Mouse (Mus musculus) C2C12 (cell line): ENCODE measurements around the gene Tomm20. TPM values are rescaled to one million over a fixed set of nuclear protein-coding genes. Genes with fewer than 3 reads are reported as not detected.

Experiments
- H3K27me3 ChIP-seq: one replicate; pipeline ENCODE4 v1.6.1; 2011; ENCODE audit not compliant: control insufficient read depth, insufficient read depth, insufficient read length
- H3K36me3 ChIP-seq: one replicate; pipeline ENCODE4 v1.6.1; 2011; ENCODE audit not compliant: control insufficient read depth, insufficient read depth
- H3K4me3 ChIP-seq: one replicate; pipeline ENCODE4 v1.5.1; 2011; ENCODE audit warnings: mild to moderate bottlenecking, control low read depth; ENCODE audit not compliant: poor library complexity, insufficient read depth, severe bottlenecking
- H3K79me2 ChIP-seq: one replicate; pipeline ENCODE4 v1.6.1; 2011; ENCODE audit not compliant: control insufficient read depth, insufficient read depth
- H3K79me3 ChIP-seq: one replicate; pipeline ENCODE4 v1.6.1; 2011; ENCODE audit warnings: low read depth, control low read depth
- H3ac ChIP-seq: one replicate; pipeline ENCODE3; 2011; ENCODE audit warnings: low read depth; ENCODE audit not compliant: control insufficient read depth, insufficient read length
- CEBPB ChIP-seq: IDR thresholded peaks from one replicate; pipeline ENCODE4 v1.6.1; 2011; ENCODE audit warnings: low read depth, mild to moderate bottlenecking, control low read depth, moderate library complexity
- CTCF ChIP-seq: IDR thresholded peaks from one replicate; pipeline ENCODE4 v1.5.1; 2011; ENCODE audit not compliant: control insufficient read depth, insufficient read depth, insufficient read length
- FOSL1 ChIP-seq: IDR thresholded peaks from one replicate; pipeline ENCODE4 v1.8.0; 2011; ENCODE audit warnings: mild to moderate bottlenecking, low read length; ENCODE audit not compliant: poor library complexity, insufficient read depth, severe bottlenecking
- MAX ChIP-seq: IDR thresholded peaks from one replicate; pipeline ENCODE4 v1.6.1; 2011; ENCODE audit warnings: mild to moderate bottlenecking, control low read depth
- MYOD1 ChIP-seq: IDR thresholded peaks from one replicate; pipeline ENCODE4 v1.6.1; 2011; ENCODE audit warnings: low read depth; ENCODE audit not compliant: control insufficient read depth, insufficient read length
- MYOG ChIP-seq: IDR thresholded peaks from one replicate; pipeline ENCODE4 v1.6.1; 2011; ENCODE audit not compliant: control insufficient read depth, insufficient read length; ENCODE audit errors: extremely low read depth
- USF1 ChIP-seq: IDR thresholded peaks from one replicate; pipeline ENCODE4 v1.6.1; 2011; ENCODE audit warnings: low read depth, mild to moderate bottlenecking, control low read depth, moderate library complexity
- polyA plus RNA-seq: library from polyadenylated mRNA; unstranded; fragments of >200 nt; fragmentation: generic; extraction: Trizol; gene quantifications from one replicate; pipeline ENCODE4 v1.2.1, GENCODE M21; 2012; ENCODE audit warnings: missing spikeins

Tomm20 gene
- polyA plus RNA-seq, 1 experiment = 255 TPM

DNA sequence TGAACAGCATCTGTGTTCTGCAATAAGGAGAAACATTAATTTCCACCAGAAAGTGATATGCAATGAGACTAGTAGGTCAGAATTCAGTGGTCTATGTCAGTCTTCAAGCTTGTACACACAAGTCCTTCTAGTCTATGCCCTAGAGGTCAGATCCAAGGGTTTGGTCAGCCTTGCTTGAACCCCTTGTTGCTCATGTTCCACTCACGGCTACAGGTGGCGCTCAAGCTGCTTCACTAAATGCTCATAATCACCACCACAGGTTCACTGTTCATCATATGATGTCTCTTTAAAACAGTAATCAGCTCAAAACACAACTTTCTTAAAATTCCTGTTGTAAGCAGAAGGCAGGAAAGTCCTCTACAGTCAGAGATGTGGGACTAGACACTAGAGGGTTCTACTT is 3.9 kb upstream of the Tomm20 start:
- H3K36me3 ChIP-seq = peaks cover 73% of the 10 kb centered on the region
- H3K79me2 ChIP-seq = peaks cover 11% of the 10 kb centered on the region
- peaks cover 9% of the 10 kb centered on the region for H3K79me3 ChIP-seq
- no peaks in the 10 kb centered on the region for H3K27me3 ChIP-seq
- no peak overlapping the region for H3ac ChIP-seq
- TF ChIP-seq CTCF (no peak), CEBPB (no peak), MYOG (no peak), FOSL1 (no peak), MAX (no peak), USF1 (no peak), MYOD1 (no peak)
- H3K4me3 ChIP-seq = no peak overlapping the region

DNA sequence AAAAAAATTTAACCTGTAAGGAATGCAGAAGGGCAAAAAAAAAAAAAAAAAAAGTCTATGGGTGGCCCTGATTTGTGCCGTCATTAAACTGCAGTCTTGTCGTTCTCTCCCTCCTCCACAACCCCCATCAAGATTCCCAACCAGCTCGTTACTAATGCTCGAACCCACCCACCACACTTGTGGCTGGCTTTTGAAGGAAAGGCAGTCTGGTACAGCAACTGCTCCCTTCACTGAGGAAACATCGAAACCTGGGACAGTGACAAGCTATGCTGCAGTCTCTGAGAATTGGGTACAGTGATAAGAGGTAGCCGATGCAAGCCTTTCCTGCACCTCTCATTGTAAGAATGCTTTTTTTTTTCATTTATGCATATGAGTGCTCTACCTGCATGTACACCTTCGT is 800 bp upstream of the Tomm20 start:
- Histone ChIP-seq H3K79me2 (peaks cover 42% of the 10 kb centered on the region), H3K27me3 (no peaks in the 10 kb centered on the region), H3ac (no peak overlapping the region), H3K36me3 (peaks cover 73% of the 10 kb centered on the region), H3K4me3 (no peak overlapping the region), H3K79me3 (peaks cover 39% of the 10 kb centered on the region)
- TF ChIP-seq CTCF (no peak), FOSL1 (no peak), CEBPB (no peak), USF1 (no peak), MYOD1 (no peak), MYOG (no peak), MAX (no peak)

DNA sequence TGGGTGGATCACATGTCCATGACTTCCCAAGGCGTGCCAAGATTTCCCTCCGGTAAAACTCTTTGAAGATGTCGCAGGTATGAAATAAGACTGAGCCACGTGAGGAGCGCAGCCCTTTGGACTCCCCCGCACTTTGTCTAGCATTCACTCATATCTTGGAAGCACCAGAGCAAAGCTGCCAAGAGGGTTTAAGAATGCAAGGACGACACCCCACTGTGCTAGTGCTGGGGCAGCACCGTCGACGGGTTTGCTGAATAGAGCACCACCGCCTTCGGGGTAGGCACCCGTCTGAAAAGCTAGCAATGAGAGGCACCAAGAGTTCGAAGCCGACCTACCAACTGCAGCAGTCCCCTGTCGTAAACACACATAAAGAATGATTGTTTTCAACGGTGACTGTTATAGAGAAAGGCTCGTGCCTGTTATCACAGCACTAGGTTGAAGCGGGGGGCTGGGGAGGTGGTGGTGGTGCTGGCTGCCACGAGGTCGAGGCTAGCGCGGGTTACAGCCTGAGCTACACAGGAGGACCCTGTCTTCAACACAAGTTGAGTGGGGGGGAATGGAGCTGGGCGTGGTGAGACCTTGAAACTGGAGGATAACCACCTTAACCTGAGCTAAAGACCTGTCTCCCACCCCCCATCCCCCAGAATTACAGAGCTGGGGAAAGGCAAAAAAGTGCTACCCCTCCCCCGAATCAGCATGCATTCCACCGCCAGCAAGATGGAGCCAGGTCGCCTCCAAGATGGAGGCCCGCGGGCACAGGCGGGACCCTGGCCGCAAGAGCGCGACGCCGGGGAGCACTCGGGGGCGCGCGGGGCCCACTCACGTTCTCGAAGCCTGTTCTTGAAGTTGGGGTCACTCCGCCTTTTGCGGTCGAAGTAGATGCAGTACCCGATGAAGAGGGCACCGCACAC is 608 bp downstream of the Tomm20 start:
- peaks cover 56% of the 10 kb centered on the region for H3K79me2 ChIP-seq
- peak overlapping the region; percentile 96 for H3ac ChIP-seq
- H3K27me3 ChIP-seq = no peaks in the 10 kb centered on the region
- peaks cover 64% of the 10 kb centered on the region for H3K36me3 ChIP-seq
- peak; percentile 25 for TF ChIP-seq USF1
- no peak for TF ChIP-seq MYOD1
- H3K79me3 ChIP-seq = peaks cover 53% of the 10 kb centered on the region
- peak overlapping the region; percentile 97 for H3K4me3 ChIP-seq

DNA sequence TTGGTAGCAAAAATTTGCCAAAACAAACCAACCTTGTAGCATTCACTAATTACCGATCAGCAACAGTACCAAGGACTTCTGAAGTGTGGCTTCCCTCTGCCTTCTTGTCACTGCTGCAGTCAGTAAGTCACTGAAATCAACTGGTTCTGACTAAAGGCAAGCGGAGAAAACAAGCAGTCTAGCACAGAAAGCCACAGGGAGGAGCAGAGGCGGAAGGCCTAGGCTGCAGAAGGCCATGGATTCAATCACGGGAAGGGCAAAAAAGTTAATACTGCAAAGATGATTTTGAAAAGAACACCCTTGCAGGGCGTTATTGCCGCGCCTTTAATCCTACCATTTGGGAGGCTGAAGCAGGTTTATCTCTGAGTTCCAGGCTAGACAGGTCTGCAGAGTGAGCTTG is 2.1 kb downstream of the Tomm20 start:
- Histone ChIP-seq H3K27me3 (no peaks in the 10 kb centered on the region), H3K36me3 (peaks cover 66% of the 10 kb centered on the region), H3K4me3 (peak overlapping the region; percentile 97), H3K79me2 (peaks cover 70% of the 10 kb centered on the region), H3ac (peak overlapping the region; percentile 5), H3K79me3 (peaks cover 66% of the 10 kb centered on the region)
- TF ChIP-seq MAX (no peak), USF1 (no peak), CEBPB (no peak), MYOG (no peak), CTCF (no peak), FOSL1 (no peak), MYOD1 (no peak)

DNA sequence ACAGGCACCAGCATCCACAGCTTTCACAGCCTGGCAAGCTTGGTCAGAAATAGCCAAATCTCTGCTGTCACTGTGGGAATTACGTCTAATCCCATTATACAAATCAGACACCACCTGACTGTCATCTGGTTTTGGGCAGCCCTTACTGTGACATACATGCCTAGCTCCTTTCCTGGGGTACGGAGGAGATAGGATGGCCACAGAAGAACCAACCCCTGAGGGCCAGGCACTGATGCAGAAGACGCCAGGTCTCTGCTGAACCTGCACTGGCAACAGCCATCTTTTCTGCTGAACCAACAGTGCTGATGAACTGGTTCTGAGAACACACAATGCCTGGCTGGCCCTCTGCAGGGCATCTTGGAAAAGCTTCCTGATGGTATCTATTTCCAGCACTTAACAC is 8.3 kb downstream of the Tomm20 start:
- peaks cover 75% of the 10 kb centered on the region for H3K79me3 ChIP-seq
- TF ChIP-seq CTCF = no peak
- no peak for TF ChIP-seq MAX
- no peak for TF ChIP-seq MYOD1
- TF ChIP-seq MYOG = no peak
- no peak for TF ChIP-seq USF1
- no peak for TF ChIP-seq CEBPB
- TF ChIP-seq FOSL1 = no peak
- no peak overlapping the region for H3K4me3 ChIP-seq
- no peaks in the 10 kb centered on the region for H3K27me3 ChIP-seq
- H3K79me2 ChIP-seq = peaks cover 96% of the 10 kb centered on the region
- H3ac ChIP-seq = no peak overlapping the region
- H3K36me3 ChIP-seq = peaks cover 83% of the 10 kb centered on the region

DNA sequence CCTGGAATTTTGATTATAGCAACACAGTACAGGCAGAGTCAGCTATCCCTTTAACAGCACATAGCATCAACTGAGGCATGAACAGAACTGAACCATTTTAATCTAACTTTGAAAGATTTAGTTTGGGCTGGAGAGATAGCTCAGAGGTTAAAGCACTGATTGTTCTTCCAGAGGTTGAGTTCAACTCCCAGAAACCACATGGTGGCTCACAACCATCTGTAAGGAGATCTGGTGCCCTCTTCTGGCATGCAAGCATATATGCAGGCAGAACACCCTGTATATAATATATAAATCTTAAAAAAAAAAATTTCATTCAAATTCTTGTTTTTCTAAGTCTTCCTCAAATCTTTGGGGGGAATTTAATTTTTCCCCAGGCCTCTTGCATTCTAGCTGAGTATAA is 9.7 kb downstream of the Tomm20 start:
- Histone ChIP-seq H3K79me2 (peaks cover 92% of the 10 kb centered on the region), H3K4me3 (no peak overlapping the region), H3K36me3 (peaks cover 83% of the 10 kb centered on the region), H3K27me3 (no peaks in the 10 kb centered on the region), H3K79me3 (peaks cover 61% of the 10 kb centered on the region), H3ac (no peak overlapping the region)
- no peak for TF ChIP-seq MAX
- no peak for TF ChIP-seq MYOD1
- no peak for TF ChIP-seq CEBPB
- TF ChIP-seq CTCF = no peak
